Mouse (Mus musculus): ENCODE measurements around the gene Fbxw8. TPM values are rescaled to one million over a fixed set of nuclear protein-coding genes. Genes with fewer than 3 reads are reported as not detected.

Gene Fbxw8
- polyA plus RNA-seq, 1 experiment = 20.3 TPM

- DNase-seq (ENCODE audit: low read depth in 1 of 2, low spot score in 2 of 2) = no peak
- H3K4me3 ChIP-seq (ENCODE audit: extremely low read depth, insufficient read depth, insufficient read length) = no peak overlapping the region
- WGBS = 93% methylated on average over 6 of the region's 6 CpGs
- peaks cover 8% of the 10 kb centered on the region for H3K36me3 ChIP-seq (ENCODE audit: control insufficient read depth, insufficient read depth, low read length)
- no peak overlapping the region for H3K27ac ChIP-seq (ENCODE audit: insufficient read depth, low read length)
- no peak for TF ChIP-seq CTCF (IDR thresholded peaks at IDR 0.05; ENCODE audit: extremely low read depth, insufficient read depth, insufficient read length, insufficient replicate concordance)
- TF ChIP-seq POLR2A (IDR thresholded peaks at IDR 0.05; ENCODE audit: low read depth, low read length) = no peak
- H3K27me3 ChIP-seq (ENCODE audit: control insufficient read depth, insufficient read depth, low read length) = no peaks in the 10 kb centered on the region
- no peaks in the 10 kb centered on the region for H3K4me1 ChIP-seq (ENCODE audit: control insufficient read depth, insufficient read depth, insufficient read length)
Observed at GRCm38 (mm10) chr5:118128208-118128607, 27.1 kb downstream of the Fbxw8 start.

GRCm38 (mm10) chr5:118126671-118127070, 28.6 kb downstream of the Fbxw8 start:
- WGBS = 91% methylated on average over 4 of the region's 4 CpGs
- DNase-seq (ENCODE audit: low read depth in 1 of 2, low spot score in 2 of 2) = no peak
- Histone ChIP-seq H3K27ac (ENCODE audit: insufficient read depth, low read length) (no peak overlapping the region), H3K36me3 (ENCODE audit: control insufficient read depth, insufficient read depth, low read length) (peaks cover 8% of the 10 kb centered on the region), H3K4me3 (ENCODE audit: extremely low read depth, insufficient read depth, insufficient read length) (no peak overlapping the region), H3K27me3 (ENCODE audit: control insufficient read depth, insufficient read depth, low read length) (no peaks in the 10 kb centered on the region), H3K4me1 (ENCODE audit: control insufficient read depth, insufficient read depth, insufficient read length) (no peaks in the 10 kb centered on the region)
- TF ChIP-seq POLR2A (IDR thresholded peaks at IDR 0.05; ENCODE audit: low read depth, low read length) (no peak), CTCF (IDR thresholded peaks at IDR 0.05; ENCODE audit: extremely low read depth, insufficient read depth, insufficient read length, insufficient replicate concordance) (no peak)

- H3K4me3 ChIP-seq (ENCODE audit: extremely low read depth, insufficient read depth, insufficient read length) = no peak overlapping the region
- 93% methylated on average over 10 of the region's 10 CpGs for WGBS
- peaks cover 3% of the 10 kb centered on the region; the same call in 1 of the 2 replicates for H3K36me3 ChIP-seq (ENCODE audit: control insufficient read depth, insufficient read depth, low read length)
- no peaks in the 10 kb centered on the region for H3K4me1 ChIP-seq (ENCODE audit: control insufficient read depth, insufficient read depth, insufficient read length)
- DNase-seq (ENCODE audit: low read depth in 1 of 2, low spot score in 2 of 2) = no peak
- no peak overlapping the region for H3K27ac ChIP-seq (ENCODE audit: insufficient read depth, low read length)
- TF ChIP-seq CTCF (IDR thresholded peaks at IDR 0.05; ENCODE audit: extremely low read depth, insufficient read depth, insufficient read length, insufficient replicate concordance) = no peak
- no peak for TF ChIP-seq POLR2A (IDR thresholded peaks at IDR 0.05; ENCODE audit: low read depth, low read length)
- H3K27me3 ChIP-seq (ENCODE audit: control insufficient read depth, insufficient read depth, low read length) = no peaks in the 10 kb centered on the region
Observed at GRCm38 (mm10) chr5:118123096-118123495, 32.2 kb downstream of the Fbxw8 start.

GRCm38 (mm10) chr5:118121928-118122327, 33.3 kb downstream of the Fbxw8 start:
- 76% methylated on average over 4 of the region's 4 CpGs for WGBS
- DNase-seq (ENCODE audit: low read depth in 1 of 2, low spot score in 2 of 2) = no peak
- no peaks in the 10 kb centered on the region for H3K27me3 ChIP-seq (ENCODE audit: control insufficient read depth, insufficient read depth, low read length)
- TF ChIP-seq CTCF (IDR thresholded peaks at IDR 0.05; ENCODE audit: extremely low read depth, insufficient read depth, insufficient read length, insufficient replicate concordance) (no peak), POLR2A (IDR thresholded peaks at IDR 0.05; ENCODE audit: low read depth, low read length) (no peak)
- H3K4me1 ChIP-seq (ENCODE audit: control insufficient read depth, insufficient read depth, insufficient read length) = no peaks in the 10 kb centered on the region
- H3K36me3 ChIP-seq (ENCODE audit: control insufficient read depth, insufficient read depth, low read length) = no peaks in the 10 kb centered on the region
- H3K4me3 ChIP-seq (ENCODE audit: extremely low read depth, insufficient read depth, insufficient read length) = no peak overlapping the region
- H3K27ac ChIP-seq (ENCODE audit: insufficient read depth, low read length) = no peak overlapping the region

- 89% methylated on average over 2 of the region's 2 CpGs for WGBS
- TF ChIP-seq CTCF (IDR thresholded peaks at IDR 0.05; ENCODE audit: extremely low read depth, insufficient read depth, insufficient read length, insufficient replicate concordance) (no peak), POLR2A (IDR thresholded peaks at IDR 0.05; ENCODE audit: low read depth, low read length) (no peak)
- no peaks in the 10 kb centered on the region for H3K27me3 ChIP-seq (ENCODE audit: control insufficient read depth, insufficient read depth, low read length)
- H3K4me3 ChIP-seq (ENCODE audit: extremely low read depth, insufficient read depth, insufficient read length) = no peak overlapping the region
- H3K27ac ChIP-seq (ENCODE audit: insufficient read depth, low read length) = no peak overlapping the region
- DNase-seq (ENCODE audit: low read depth in 1 of 2, low spot score in 2 of 2) = no peak
- no peaks in the 10 kb centered on the region for H3K36me3 ChIP-seq (ENCODE audit: control insufficient read depth, insufficient read depth, low read length)
- H3K4me1 ChIP-seq (ENCODE audit: control insufficient read depth, insufficient read depth, insufficient read length) = no peaks in the 10 kb centered on the region
Observed at GRCm38 (mm10) chr5:118120670-118121069, 34.6 kb downstream of the Fbxw8 start.

GRCm38 (mm10) chr5:118118922-118119321, 36.3 kb downstream of the Fbxw8 start:
- Histone ChIP-seq H3K4me3 (ENCODE audit: extremely low read depth, insufficient read depth, insufficient read length) (no peak overlapping the region), H3K4me1 (ENCODE audit: control insufficient read depth, insufficient read depth, insufficient read length) (no peaks in the 10 kb centered on the region), H3K27me3 (ENCODE audit: control insufficient read depth, insufficient read depth, low read length) (no peaks in the 10 kb centered on the region), H3K36me3 (ENCODE audit: control insufficient read depth, insufficient read depth, low read length) (no peaks in the 10 kb centered on the region), H3K27ac (ENCODE audit: insufficient read depth, low read length) (no peak overlapping the region)
- TF ChIP-seq CTCF (IDR thresholded peaks at IDR 0.05; ENCODE audit: extremely low read depth, insufficient read depth, insufficient read length, insufficient replicate concordance) (no peak), POLR2A (IDR thresholded peaks at IDR 0.05; ENCODE audit: low read depth, low read length) (no peak)
- 95% methylated on average over 5 of the region's 5 CpGs for WGBS
- DNase-seq (ENCODE audit: low read depth in 1 of 2, low spot score in 2 of 2) = no peak

GRCm38 (mm10) chr5:118118351-118118750, 36.9 kb downstream of the Fbxw8 start:
- no peaks in the 10 kb centered on the region for H3K36me3 ChIP-seq (ENCODE audit: control insufficient read depth, insufficient read depth, low read length)
- H3K4me3 ChIP-seq (ENCODE audit: extremely low read depth, insufficient read depth, insufficient read length) = no peak overlapping the region
- H3K27ac ChIP-seq (ENCODE audit: insufficient read depth, low read length) = no peak overlapping the region
- no peak for DNase-seq (ENCODE audit: low read depth in 1 of 2, low spot score in 2 of 2)
- no peaks in the 10 kb centered on the region for H3K4me1 ChIP-seq (ENCODE audit: control insufficient read depth, insufficient read depth, insufficient read length)
- no peaks in the 10 kb centered on the region for H3K27me3 ChIP-seq (ENCODE audit: control insufficient read depth, insufficient read depth, low read length)
- 92% methylated on average over 3 of the region's 3 CpGs for WGBS
- no peak for TF ChIP-seq CTCF (IDR thresholded peaks at IDR 0.05; ENCODE audit: extremely low read depth, insufficient read depth, insufficient read length, insufficient replicate concordance)
- no peak for TF ChIP-seq POLR2A (IDR thresholded peaks at IDR 0.05; ENCODE audit: low read depth, low read length)
